Mouse (Mus musculus) layer of hippocampus, postnatal 36 days (tissue): ENCODE results near the gene Fam69b. TPM values are rescaled to one million over a fixed set of nuclear protein-coding genes. Genes with fewer than 3 reads are reported as not detected.

ENCODE experiments used
- DNase-seq, 2 experiments: peaks; one replicate each; pipeline ENCODE4 v3.0.0; 2022
- total RNA-seq, 2 experiments: library from RNA; stranded (reverse); gene quantifications; 2 replicates each; pipeline ENCODE4 v1.2.3; 2021

Gene Fam69b
- total RNA-seq, 2 experiments from 2014 or later, result 73.2 to 77.5 TPM

DNA sequence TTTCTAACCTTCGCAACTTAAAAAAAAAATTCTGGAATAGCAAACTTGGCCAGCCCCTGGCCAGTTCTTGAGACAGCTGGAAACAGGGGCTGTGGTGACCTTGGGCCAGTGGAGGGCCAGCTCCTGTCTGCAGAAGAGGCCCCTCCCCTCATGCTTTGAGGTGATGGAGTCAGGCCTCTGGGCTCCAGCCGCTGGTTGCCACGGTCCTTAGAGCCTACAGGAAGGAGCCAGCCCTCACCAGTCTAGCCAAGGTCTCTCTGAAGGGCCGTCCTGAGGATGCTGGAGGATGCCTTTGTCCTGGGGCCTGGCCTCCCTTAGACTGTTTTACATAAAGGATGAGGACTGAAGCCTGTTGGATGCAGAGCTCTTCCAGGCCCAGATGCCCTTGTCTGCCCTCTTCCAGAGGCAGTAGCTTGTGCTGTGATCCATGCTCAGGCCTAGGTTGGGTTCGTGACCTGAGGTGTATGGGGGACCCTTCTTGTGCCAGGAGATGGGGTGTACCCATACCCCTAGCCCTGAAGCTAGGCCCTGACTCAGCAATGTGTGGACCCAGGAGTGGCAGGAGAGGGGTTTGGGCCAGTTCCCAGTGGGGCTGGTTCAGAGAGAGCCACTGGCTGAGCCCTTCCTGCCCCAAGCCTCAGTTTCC lies 658 bp downstream of the Fam69b start:
- DNase-seq, result no peak

DNA sequence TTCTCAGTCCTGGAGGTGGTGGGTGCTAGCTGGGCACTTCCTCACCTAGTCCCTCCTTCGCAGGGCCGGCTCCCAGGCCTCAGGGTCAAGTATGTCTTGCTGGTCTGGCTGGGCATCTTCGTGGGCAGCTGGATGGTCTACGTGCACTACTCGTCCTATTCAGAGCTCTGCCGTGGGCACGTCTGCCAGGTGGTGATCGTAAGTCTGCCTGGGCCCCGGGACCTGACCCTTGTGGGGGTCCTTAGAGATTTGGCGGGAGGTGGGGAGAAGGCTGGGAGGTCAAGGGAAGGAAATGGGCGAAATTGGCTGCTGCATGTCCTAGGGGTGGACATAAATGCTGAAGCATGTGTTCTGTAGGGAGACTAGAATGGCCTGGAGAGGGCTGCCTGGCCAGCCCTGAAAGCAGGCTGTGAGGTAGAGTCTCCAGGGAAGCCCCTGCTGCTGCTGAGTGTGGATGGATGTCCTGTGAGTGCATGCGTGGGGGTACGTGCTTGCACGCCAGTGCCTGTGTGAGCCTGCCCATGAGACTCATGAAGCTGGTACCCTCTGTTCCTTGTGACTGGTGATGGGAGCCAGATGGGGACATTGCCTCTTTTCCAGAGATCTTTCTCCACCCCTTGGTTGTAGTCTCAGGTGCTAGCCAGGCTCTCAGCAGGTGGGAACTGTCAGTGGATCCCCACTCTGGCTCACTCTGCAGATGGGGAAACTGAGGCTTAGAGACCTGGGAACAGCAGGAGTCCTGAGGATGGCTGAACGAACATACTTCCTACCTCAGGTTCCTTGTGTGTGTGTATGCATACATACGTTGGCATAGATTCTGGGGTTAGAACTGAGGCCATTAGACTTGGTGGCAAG lies 4.5 kb downstream of the Fam69b start:
- no peak for DNase-seq

DNA sequence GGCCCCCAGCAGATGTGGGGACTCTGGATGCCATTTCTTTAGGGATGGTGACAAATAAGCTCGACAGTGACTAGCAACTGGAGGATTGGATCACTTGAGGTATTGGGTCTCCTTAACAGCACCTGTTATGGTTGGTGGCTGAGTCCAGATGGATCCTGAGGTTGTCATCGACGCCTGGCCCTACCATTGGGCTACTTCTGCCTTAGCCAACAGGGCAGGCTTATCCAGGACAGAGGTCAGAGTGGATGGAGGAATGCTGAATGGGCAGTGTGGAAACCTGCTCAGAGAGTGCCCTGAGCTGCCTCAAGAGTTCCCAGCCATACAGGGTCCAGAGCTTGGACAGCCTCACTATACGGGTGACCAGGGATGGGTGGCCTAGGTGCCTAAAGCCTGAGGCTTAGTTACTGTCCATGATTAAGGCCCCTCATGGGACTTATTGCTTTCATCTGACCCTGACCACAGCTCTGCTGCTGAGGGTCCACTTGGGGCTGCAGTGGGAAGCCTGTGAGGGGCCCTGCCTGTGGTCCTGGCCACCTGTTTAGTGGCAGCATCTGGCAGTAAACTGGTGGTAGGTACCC lies 5.8 kb downstream of the Fam69b start:
- no peak for DNase-seq

DNA sequence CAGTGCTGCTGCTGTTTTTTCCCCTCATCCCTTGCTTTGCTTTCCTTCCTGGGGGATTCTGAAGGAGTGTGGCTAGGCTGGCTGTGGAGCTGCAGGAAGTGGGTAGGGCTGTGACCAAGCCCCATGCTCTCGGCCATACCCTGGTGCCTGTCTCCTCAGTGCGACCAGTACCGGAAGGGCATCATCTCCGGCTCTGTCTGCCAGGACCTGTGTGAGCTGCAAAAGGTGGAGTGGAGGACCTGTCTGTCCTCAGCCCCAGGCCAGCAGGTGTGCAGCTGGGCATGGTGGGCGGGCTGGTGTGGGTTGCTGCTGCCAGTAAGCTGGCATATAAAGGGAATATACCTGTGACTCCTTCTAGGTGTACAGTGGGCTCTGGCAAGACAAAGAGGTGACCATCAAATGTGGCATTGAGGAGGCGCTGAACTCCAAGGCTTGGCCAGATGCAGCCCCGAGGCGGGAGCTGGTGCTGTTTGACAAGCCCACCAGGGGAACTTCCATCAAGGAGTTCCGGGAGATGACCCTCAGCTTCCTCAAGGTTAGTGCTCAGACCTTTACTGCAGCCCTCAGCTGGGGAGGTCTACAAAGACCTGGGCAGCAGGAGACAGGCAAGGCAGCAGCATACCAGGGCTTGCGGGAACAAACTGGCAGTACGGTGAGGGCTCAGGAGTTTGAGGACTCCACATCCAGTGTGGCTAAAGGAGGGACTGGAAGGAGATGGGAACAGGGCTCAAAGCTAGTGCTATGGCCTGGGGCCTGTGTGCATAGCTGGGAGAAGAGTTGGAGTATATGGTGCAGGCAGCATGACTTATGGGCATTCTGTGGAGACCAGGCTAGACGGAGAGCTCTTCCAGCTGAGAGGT lies 6.6 kb downstream of the Fam69b start:
- DNase-seq, result no peak

DNA sequence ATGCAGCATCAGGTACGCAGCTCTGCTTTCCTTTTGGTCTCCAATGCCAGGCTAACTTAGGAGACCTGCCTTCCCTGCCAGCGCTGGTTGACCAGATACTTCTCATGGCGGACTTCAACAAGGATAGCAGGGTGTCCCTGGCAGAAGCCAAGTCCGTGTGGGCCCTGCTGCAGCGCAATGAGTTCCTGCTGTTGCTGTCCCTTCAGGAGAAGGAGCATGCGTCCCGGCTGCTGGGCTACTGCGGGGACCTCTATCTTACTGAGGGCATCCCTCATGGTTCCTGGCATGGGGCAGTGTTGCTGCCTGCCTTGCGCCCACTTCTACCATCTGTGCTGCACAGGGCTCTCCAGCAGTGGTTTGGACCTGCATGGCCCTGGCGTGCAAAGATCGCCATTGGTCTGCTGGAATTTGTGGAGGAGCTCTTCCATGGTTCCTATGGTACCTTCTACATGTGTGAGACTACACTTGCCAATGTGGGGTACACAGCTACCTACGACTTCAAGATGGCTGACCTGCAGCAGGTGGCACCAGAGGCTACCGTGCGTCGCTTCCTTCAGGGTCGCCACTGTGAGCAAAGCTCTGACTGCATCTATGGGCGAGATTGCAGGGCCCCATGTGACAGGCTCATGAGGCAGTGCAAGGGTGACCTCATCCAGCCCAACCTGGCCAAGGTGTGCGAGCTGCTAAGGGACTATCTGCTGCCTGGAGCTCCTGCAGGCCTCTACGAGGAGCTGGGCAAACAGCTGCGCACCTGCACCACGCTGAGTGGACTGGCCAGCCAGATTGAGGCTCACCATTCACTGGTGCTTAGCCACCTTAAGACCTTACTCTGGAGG lies 7.5 kb downstream of the Fam69b start:
- no peak for DNase-seq

DNA sequence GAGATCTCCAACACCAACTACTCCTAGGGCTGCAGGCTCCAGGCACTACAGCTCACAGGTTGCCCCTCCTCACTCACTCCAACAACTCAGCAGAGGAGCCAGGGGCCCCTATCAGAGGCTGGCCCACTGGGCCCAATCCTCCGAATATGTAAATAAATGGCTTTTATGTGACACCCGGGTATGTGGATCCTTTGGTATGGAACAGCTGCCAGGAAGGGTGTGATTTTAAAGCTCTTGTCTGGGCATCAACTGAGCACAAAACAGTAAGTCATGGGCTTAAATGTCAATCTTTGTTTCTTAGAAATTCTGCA lies 8.0 kb downstream of the Fam69b start:
- no peak for DNase-seq

DNA sequence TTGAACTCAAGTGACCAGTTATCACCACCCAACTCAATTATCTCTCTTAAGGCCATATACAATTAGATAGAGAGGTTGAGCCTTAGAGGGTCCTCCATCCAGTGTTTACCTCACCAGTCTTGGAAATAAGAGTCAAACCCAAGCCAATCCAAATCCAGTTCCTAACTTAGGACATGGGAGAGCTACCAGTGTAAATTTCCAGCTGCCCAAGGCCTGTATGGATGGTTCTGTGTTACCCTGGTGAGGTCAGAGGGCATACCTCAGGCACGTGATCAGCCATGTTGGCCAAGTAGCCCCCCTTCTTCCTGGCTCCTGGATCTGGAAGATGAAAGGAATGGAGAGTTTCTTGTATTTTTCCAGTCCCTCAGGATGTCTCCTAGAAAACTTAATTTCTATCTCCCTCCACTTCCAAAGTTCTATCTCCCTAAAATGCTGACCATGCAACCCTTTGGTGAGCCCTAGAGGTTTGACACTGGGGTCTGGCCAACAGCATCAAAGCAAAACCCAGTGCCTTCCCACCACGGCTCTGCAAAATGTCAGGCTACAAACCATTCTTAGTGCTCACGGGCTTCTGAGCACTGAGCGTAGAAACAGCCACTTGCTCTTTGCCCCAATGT lies 9.2 kb downstream of the Fam69b start:
- DNase-seq, result no peak

DNA sequence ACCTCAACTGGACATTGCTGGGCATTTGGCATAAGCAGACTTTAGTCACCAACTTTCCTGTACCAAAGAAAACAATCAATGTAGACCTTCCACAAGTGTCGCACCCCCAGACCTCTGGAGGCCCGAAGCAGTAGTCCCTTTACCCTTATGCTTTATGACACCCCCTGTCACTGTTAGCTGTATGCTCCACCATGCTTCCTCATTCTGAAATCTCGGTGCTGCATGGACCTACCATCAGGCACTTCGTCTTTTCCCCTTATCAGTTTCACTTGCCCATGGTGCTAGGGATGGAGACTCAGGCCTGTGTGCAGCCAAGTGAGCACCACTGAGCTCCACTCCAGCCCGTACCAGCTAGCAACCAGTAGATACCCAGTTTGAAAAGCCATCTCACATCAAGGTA lies 9.8 kb downstream of the Fam69b start:
- DNase-seq, result no peak

DNA sequence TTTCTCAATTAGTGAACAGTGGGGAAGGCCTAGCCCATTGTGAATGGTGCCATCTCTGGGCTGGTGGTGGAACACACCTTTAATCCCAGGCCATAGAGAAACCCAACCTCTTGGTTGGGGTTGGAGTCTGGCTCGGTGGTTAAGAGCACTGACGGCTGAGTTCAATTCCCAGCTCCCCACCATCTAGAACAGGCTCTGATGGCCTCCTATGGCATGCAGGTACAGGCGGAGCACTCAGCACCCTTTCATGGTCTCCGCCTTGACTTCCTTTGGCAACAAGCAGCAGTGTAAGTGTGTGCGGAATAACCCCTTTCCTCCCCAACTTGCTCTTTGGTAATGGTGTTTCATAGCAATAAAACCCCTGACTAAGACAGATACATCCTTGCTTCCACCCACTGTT lies 10.3 kb downstream of the Fam69b start:
- DNase-seq, result no peak

DNA sequence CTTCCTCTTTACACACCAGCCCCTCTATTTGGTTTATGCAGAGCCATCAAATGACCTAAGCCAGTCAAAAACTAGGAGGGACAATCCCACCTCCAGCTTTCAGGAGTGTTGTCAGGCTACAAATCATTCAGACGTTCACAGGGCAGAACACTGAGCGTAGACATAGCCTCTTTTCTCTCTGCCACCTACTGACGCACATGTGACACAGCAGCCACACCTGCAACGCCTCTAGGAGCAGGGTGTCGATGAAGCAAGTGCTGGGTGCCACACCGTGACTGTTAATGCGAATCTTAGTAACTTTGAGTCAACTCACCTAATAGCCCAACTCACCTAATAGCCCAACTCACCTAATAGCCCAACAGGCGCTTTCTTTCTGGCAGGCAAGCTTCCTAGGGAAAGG lies 10.8 kb downstream of the Fam69b start:
- no peak for DNase-seq

DNA sequence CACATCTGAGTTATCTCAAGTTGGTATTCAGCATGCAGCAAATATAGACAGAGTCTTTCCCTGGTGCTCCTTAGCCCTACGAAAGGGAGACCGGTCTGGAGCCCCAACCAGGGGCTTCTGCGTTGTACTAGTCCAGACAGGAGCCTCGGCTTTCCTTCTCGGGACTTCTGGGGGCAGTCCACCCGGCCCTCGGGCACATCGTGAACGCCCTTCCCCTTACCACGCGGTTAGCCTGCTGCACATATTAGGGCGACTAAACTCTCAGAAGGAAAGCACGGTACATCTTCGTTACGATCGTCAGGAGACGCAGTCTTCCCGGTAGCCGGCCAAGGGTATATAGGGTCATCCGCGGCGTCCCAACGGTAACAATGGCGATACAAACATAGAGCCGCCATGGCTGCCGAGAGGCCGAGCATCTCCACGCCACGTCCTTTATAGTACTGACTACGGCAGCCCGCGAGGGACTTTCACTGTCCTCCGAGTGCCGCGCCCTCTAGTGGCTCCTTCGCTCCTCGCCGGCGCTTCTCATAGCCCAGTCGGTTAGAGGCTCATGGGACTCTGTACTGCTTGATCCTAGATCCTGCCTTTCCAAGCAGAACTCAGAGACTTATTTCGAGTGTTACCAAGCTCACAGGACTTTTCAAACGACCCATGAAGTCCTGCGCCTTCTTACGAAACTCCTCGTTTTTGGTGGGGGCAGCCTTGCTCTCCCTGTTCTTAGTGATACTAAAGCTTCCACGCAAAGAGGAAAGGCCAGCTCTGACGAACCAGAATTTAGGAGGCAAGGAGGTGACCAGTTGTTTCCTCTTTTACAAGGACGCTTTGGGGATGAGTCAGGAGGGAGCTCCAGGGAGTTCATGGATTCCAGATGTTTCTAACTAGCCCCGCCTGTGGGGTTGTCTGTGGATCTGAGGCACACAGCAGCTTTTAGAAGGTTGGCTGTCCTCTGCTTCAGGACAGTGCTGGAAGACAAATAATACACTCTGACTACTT lies 11.9 kb downstream of the Fam69b start:
- DNase-seq, result peak; percentile 94

DNA sequence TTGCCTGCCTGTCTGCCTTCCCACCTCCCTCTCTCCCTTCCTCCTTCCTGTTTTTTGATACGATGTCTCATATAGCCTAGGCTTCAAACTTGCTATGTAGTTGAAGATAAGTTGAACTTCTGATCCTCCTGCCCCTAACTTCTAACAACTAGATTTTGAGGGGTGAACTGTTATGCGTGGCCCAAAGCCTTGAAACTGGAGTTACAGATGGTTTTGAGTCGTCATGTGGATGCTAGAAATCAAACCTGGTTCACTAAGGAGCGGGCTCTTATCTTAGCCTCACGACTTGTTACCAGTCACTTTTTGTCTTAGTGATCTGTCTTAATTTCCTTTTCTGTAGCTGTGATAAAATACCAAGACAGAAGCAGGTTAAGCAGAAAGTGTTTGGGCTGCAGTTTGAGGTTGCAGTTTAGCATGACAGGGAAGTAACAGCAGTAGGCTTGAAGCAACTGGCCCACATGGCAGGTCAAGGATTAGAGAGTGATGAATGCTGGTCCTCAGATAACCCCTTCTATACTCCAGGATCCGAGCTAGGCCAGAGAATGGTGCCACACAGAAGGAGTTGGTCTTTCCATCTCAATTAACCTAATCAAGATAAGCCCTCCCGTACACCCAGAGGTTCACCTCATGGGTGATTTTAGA lies 12.9 kb downstream of the Fam69b start:
- no peak for DNase-seq

DNA sequence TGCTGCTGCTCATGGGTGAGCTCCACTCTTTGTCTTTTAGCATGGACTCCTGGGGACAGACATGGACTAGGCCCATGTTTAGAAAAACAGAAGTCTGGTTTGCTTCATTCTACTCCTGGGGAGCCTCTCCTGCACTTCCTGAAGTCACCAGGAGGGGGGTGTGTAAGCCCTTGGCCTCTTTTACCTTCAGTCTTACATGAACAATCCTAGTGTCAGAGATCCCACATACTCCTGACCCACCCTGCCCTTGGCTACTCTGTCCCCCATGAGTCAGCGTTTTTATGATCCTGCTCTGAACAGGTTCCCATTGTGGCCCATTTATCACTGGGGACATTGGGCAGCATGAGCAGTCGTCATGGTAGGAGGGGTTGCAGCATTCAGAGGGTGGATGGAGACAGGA lies 15.7 kb downstream of the Fam69b start:
- no peak for DNase-seq

DNA sequence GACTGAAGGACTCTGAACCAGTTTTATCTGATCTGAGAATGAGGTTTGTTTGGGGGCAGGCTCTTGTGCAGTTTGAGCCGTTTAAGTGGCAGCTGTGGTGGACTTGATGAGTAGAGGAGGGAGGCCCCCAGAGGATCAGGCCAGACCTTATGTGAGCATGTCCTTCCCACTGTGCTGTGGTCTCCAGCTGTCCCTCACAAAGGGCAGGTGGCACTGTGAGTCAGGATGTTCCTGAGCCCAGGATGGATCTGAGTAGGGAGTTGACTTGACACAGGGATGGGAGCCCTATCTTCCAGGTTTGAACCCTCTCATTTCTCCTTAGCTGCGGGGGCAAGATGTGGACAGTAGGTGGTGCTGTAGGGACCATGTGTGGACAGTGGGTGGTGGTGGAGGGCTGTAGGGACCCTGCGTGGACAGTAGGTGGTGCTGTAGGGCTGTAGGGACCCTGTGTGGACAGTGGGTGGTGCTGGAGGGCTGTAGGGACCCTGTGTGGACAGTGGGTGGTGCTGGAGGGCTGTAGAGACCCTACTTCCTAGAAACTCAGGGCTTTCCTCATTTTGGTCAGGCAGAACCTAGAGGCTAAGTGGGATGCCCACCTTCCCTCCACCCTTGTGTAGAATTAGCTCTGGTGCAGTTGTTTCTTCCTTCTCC lies 18.5 kb downstream of the Fam69b start:
- DNase-seq, result peak; percentile 65 to 71

DNA sequence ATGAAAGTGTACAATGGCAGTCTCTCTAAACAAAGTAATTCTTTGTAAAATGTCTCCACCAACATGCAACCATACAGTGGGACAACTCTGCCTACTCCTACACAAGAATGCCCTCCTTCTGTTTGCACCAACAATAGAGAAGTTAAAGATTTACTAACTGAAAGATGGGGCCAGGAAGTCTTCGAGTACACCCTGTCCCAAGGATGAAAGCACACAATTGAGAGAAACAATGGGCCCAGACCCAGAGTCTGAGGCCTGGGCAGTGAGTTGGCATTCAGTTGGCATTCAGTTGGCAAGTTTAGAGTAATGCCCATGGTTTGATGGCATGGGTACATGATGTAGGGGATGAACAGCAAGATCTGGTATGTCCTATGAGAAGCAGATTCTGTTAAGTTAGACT lies 26.4 kb downstream of the Fam69b start:
- DNase-seq, result no peak

DNA sequence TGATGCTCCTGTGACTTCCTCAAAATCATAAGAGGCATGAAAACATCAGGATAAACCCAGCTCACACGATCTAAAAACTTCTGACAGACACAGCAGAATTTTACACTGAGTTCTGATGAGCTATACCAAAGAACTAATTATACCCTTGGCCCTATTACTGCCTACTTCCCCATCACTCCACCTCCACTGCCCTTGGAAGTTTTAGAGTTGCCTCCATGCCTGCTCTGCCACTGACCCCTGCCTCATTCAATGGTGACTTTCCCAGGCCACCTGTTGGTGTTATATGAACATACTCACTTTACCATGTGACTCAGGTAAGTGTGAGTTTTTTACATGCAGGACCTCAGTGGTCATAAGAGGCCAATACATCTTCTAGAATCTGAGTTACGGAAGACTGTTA lies 29.2 kb downstream of the Fam69b start:
- no peak for DNase-seq

DNA sequence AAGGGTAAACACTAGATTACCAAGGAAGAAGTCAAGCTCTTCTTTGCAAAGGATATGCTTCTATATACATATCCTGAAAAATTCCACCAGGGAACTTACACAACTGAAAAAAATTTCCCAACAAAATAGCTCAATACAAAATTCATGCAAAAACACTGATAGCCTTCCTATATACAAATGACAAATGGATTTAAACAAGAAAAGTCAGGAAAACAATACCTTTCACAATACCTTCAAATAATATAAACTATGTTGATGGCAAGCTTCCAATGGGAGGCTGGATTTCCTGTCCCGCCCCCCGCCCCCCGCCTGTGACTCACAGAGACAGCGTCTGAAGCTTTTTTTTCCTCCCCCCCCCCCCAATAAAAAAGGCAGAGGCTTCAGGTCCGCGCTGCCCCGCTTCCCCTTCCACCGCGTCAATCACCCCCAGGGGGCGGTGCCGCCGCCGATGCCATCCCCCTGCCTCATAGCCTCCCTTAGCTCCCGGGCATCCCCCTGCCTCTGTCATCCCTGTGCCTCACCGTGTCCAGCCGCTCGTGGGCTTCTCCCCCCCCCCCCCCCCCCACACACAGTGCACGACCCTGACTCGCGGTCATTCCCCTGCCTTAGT lies 33.0 kb downstream of the Fam69b start:
- DNase-seq, result no peak

DNA sequence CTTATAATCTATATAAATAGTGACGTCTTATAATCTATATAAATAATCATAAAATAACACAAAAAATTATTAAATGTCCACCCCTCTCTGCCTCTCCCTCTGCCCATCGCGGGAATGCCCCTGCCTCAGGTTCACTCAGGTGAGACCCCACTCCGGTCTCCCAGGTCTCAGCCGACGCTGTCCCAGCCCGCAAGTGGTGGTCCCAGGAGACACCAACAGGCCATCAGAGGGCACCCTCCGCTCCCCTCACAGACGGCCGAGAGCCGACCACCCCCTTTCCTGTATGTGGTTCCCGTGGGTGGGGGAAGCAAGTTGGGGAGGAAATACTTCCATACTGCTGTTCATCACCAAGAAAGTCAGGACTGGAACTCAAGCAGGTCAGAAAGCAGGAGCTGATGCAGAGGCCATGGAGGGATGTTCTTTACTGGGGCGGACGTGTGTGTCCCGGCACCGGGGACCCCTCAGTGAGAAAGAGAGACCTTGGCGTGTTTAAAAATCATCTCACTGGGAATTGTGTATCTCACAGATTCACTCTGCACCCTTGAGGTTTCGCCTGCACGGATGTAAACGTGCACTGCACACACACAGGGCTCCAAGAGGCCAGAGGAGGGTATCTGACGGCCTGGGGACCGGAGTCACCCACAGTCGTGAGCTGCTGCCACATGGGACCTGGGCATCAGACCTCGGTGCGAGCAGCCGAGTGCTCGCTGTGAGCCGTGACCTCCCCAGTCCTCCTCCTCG lies 33.7 kb downstream of the Fam69b start:
- no peak for DNase-seq
